In the genomic region with DNA sequence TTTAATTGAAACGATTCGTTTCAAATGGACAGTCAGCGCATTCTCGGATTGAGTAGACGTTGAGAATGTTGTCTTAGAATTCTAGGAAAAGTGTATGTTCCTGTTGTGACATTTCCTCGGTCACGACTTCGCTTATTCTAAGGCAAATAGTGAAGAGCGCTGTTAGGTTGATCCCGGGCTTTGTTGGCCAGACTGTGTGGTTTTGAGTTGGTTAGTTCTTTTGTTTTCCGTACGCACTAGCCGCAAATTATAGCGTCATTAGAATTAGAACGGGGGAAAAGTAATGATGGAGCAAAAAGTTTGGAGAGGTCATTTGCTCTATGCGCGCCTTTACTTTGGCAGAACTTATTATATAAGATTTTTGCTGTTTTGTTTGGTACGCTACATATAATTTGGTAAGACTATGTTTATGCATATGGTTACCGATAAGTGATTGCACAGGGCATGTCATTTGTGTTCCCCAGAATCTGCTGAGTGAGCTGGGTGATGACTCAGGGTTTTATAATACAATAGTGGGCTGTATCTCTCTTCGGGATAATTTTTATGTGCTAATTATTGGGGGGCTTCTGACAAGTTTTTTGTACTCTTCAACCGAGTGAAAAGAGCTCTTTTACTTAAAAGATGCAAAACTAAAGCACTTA, we compare ENCODE assay signal across 8 mouse cellular contexts. TPM values are rescaled to one million over a fixed set of nuclear protein-coding genes. Genes with fewer than 3 reads are reported as not detected.
DNase-seq lines count a peak whose midpoint lies in the region; ATAC-seq and TF ChIP-seq lines count a peak whose summit lies in the region.

No protein-coding gene starts in this region.

- no peaks in the 10 kb centered on the region for H3K9me3 ChIP-seq in G1E (replicated peaks)
- H3K9me3 ChIP-seq in forebrain, embryonic 12.5 days, result no peaks in the 10 kb centered on the region
- H3K9me3 ChIP-seq in liver, embryonic 11.5 days (ENCODE audit: control insufficient read depth, low read length), result no peaks in the 10 kb centered on the region

- peak; percentile 24 for DNase-seq in CD4-positive, CD25-positive, alpha-beta regulatory T cell, adult 2 months (ENCODE audit: low read depth, low spot score)
- no peak for DNase-seq in G1E (ENCODE audit: low spot score)
- no peak for DNase-seq in liver, embryonic 11.5 days (ENCODE audit: low spot score)
- peak; percentile 15 for DNase-seq in retina, postnatal 1 day
- no peak for DNase-seq in layer of hippocampus, adult 9-11 months
- no peak for DNase-seq in left cerebral cortex, adult 18-20 months (ENCODE audit: low spot score in 2 of 2)

- peak overlapping the region; percentile 98 for H3K9ac ChIP-seq in forebrain, embryonic 12.5 days
- peak overlapping the region; percentile 98 for H3K9ac ChIP-seq in liver, embryonic 11.5 days (ENCODE audit: low read depth, low read length)

- no peaks in the 10 kb centered on the region for H3K27me3 ChIP-seq in G1E (ENCODE audit: insufficient read depth, low read length)
- no peaks in the 10 kb centered on the region for H3K27me3 ChIP-seq in forebrain, embryonic 12.5 days
- H3K27me3 ChIP-seq in liver, embryonic 11.5 days (replicated peaks; ENCODE audit: control insufficient read depth, insufficient read depth, low read length), result no peaks in the 10 kb centered on the region

- H3K4me1 ChIP-seq in G1E (ENCODE audit: insufficient read depth, low read depth, low read length), result peaks cover 31% of the 10 kb centered on the region
- peaks cover 17% of the 10 kb centered on the region for H3K4me1 ChIP-seq in forebrain, embryonic 12.5 days
- peaks cover 14% of the 10 kb centered on the region for H3K4me1 ChIP-seq in liver, embryonic 11.5 days (replicated peaks; ENCODE audit: control insufficient read depth, insufficient read depth, low read length)

- H3K36me3 ChIP-seq in G1E (replicated peaks), result peaks cover 2% of the 10 kb centered on the region
- no peaks in the 10 kb centered on the region for H3K36me3 ChIP-seq in forebrain, embryonic 12.5 days (replicated peaks)
- H3K36me3 ChIP-seq in liver, embryonic 11.5 days (ENCODE audit: control insufficient read depth, insufficient read depth, low read length), result no peaks in the 10 kb centered on the region

- no peak overlapping the region for H3K27ac ChIP-seq in forebrain, embryonic 12.5 days
- H3K27ac ChIP-seq in liver, embryonic 11.5 days (ENCODE audit: low read depth, low read length), result peak overlapping the region; percentile 93

- no peak for TF ChIP-seq CTCF in G1E (IDR thresholded peaks at IDR 0.05; ENCODE audit: low read depth, low read length)

- WGBS in forebrain, embryonic 12.5 days, result 3% methylated on average over 21 of the region's 21 CpGs
- 2% methylated on average over 21 of the region's 21 CpGs for WGBS in liver, embryonic 11.5 days

- H3K4me2 ChIP-seq in forebrain, embryonic 12.5 days, result peak overlapping the region; percentile 61
- peak overlapping the region; percentile 81 for H3K4me2 ChIP-seq in liver, embryonic 11.5 days

- ATAC-seq in CD4-positive, CD25-positive, alpha-beta regulatory T cell, adult 4 months, result no peak
- ATAC-seq in G1E (ENCODE audit: extremely low read depth, insufficient number of reproducible peaks, low FRiP score, poor library complexity, severe bottlenecking), result 0 out of 2 replicates have a peak, but pooled peaks have one; percentile 35
- ATAC-seq in forebrain, embryonic 12.5 days (ENCODE audit: low FRiP score), result no peak
- peak; percentile 42; the same call in 1 of the 2 replicates for ATAC-seq in liver, embryonic 11.5 days (replicated peaks; ENCODE audit: low FRiP score)

- H3K4me3 ChIP-seq in G1E (ENCODE audit: low read depth, low read length), result peak overlapping the region; percentile 85
- peak overlapping the region; percentile 91 for H3K4me3 ChIP-seq in forebrain, embryonic 12.5 days (replicated peaks)
- H3K4me3 ChIP-seq in liver, embryonic 11.5 days (ENCODE audit: low read depth, low read length), result peak overlapping the region; percentile 97

RNA-seq across cellular contexts. Expression of gene Psme4, which starts 1.4 kb away (rescaled TPM):
- 10 to 100 TPM; 22.5 to 29.4 TPM for polyA plus RNA-seq in CD4-positive, CD25-positive, alpha-beta regulatory T cell, adult 4 months (2017; shearing (Covaris generic))
- total RNA-seq in G1E (2014; fragmentation: Nextera tagmentation), result 131 and 156 TPM in 2 replicates
- total RNA-seq in G1E (2017), result 82.9 and 94.5 TPM in 2 replicates
- 7.0 and 7.5 TPM in 2 replicates for polyA plus RNA-seq in G1E (2012)
- polyA plus RNA-seq in forebrain, embryonic 12.5 days (2016; fragmentation: Nextera tagmentation; extraction: Ambion mirVana), result 32.1 and 38.2 TPM in 2 replicates
- 18.9 and 20.6 TPM in 2 replicates for polyA plus RNA-seq in liver, embryonic 11.5 days (2014; fragmentation: Nextera tagmentation; extraction: Ambion mirVana)
- 10 to 100 TPM; 37.0 to 37.1 TPM for total RNA-seq in left cerebral cortex, adult 18-20 months (2021)

Comparison
In these comparisons a context has a peak if more than half of its experiments do, and no peak if none do; other contexts are left out.
1. DNase-seq: peak in CD4-positive, CD25-positive, alpha-beta regulatory T cell, adult 2 months (single experiment) and retina, postnatal 1 day (single experiment); none in G1E (single experiment), liver, embryonic 11.5 days (single experiment), layer of hippocampus, adult 9-11 months (single experiment) and left cerebral cortex, adult 18-20 months (0 of 2).
2. ATAC-seq: peak in G1E (single experiment) and liver, embryonic 11.5 days (single experiment); none in CD4-positive, CD25-positive, alpha-beta regulatory T cell, adult 4 months (single experiment) and forebrain, embryonic 12.5 days (single experiment).
3. Peak in every context shown above with its lines, with median percentiles within 50 percentile points of each other: H3K4me3 ChIP-seq.